Mouse (Mus musculus): ENCODE data around the gene Fam160a2.

- no peak for TF ChIP-seq CTCF (IDR thresholded peaks at IDR 0.05; ENCODE audit: extremely low read depth, insufficient read length, insufficient replicate concordance, low read depth, low read length)
- TF ChIP-seq POLR2A (IDR thresholded peaks at IDR 0.05; ENCODE audit: low read depth, low read length): no peak
Observed at GRCm38 (mm10) chr7:105441426-105441825, 41.6 kb upstream of the Fam160a2 start.

Measured in small intestine, adult 2 months (tissue).